Mouse (Mus musculus) kidney, embryonic 15.5 days (tissue): ENCODE results near the gene Fbxl5. TPM values are rescaled to one million over a fixed set of nuclear protein-coding genes. Genes with fewer than 3 reads are reported as not detected.
A peak's percentile ranks its signal among the peaks of the same experiment; 100 is the strongest.

Source experiments
- ATAC-seq: fragments of 200-750 bp; cut with Nextera tagmentation; replicated peaks from 2 replicates; pipeline ENCODE4 v1.8.0; 2017; ENCODE audit warnings: moderate TSS enrichment; ENCODE audit not compliant: low FRiP score
- H3K27ac ChIP-seq: fragments of 300-500 bp; sonication (generic); 2 replicates; pipeline ENCODE4 v1.5.1; 2015; ENCODE audit warnings: mild to moderate bottlenecking, inconsistent platforms
- H3K27me3 ChIP-seq: fragments of 300-500 bp; sonication (generic); 2 replicates; pipeline ENCODE4 v1.6.1; 2015; ENCODE audit warnings: inconsistent platforms
- H3K36me3 ChIP-seq: fragments of 300-500 bp; sonication (generic); 2 replicates; pipeline ENCODE4 v1.6.1; 2015; ENCODE audit warnings: inconsistent platforms
- H3K4me1 ChIP-seq: fragments of 300-500 bp; sonication (generic); 2 replicates; pipeline ENCODE4 v1.6.1; 2015; ENCODE audit warnings: inconsistent platforms
- H3K4me2 ChIP-seq: fragments of 300-500 bp; sonication (generic); 2 replicates; pipeline ENCODE4 v1.6.1; 2015; ENCODE audit warnings: moderate library complexity, mild to moderate bottlenecking, inconsistent platforms
- H3K4me3 ChIP-seq: fragments of 300-500 bp; sonication (generic); replicated peaks from 2 replicates; pipeline ENCODE4 v1.5.1; 2015; ENCODE audit warnings: mild to moderate bottlenecking, inconsistent platforms
- H3K9ac ChIP-seq: fragments of 300-500 bp; sonication (generic); 2 replicates; pipeline ENCODE4 v1.6.1; 2015; ENCODE audit warnings: mild to moderate bottlenecking, inconsistent platforms
- H3K9me3 ChIP-seq: fragments of 300-500 bp; sonication (generic); replicated peaks from 2 replicates; pipeline ENCODE4 v1.6.1; 2016; ENCODE audit warnings: inconsistent platforms
- WGBS: fragments of 180-500 bp; shearing (Covaris S2); methylation state at CpG from one replicate; pipeline ENCODE4 v1.1.7; 2015; ENCODE audit warnings: mixed read lengths; 5-methylcytosine and 5-hydroxymethylcytosine counted together
- polyA plus RNA-seq: library from polyadenylated mRNA; unstranded; fragments of >200 nt; fragmentation: Nextera tagmentation; extraction: Ambion mirVana; gene quantifications from 2 replicates; pipeline ENCODE4 v1.2.1, GENCODE M21; 2015

Fbxl5 gene
- polyA plus RNA-seq, 1 experiment from 2014 or later = 54.8 TPM

DNA sequence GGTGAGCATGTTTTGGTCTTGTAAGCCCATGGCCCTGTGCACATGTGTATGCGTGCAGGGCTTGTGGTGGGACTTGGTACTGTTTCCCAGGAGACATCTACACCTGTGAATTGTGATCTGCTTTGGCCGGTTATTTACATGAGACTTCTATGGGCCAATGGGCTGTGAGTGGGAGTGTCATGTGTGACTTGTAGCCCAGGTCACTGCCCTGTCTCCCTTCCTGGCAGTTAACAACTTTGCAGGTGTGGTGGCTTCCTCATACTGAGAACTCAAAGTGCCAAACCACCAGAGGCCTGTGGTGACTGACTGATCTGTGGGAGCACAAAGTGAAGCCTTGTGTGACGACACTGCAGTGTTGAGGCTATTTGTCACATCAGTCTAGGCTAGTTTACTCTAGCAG is 3.1 kb upstream of the Fbxl5 start:
- Histone ChIP-seq H3K4me2 (no peak overlapping the region), H3K9me3 (no peaks in the 10 kb centered on the region), H3K4me3 (no peak overlapping the region), H3K27me3 (no peaks in the 10 kb centered on the region), H3K4me1 (no peaks in the 10 kb centered on the region), H3K36me3 (no peaks in the 10 kb centered on the region), H3K27ac (no peak overlapping the region), H3K9ac (no peak overlapping the region)
- ATAC-seq = 0 out of 2 replicates have a peak, but pooled peaks have one; percentile 29
- 64% methylated on average over 3 of the region's 3 CpGs for WGBS

GRCm38 (mm10) chr5:43822824-43823223 is 1.4 kb upstream of the Fbxl5 start:
- no peak for ATAC-seq
- no peak overlapping the region for H3K27ac ChIP-seq
- no peaks in the 10 kb centered on the region for H3K36me3 ChIP-seq
- H3K4me3 ChIP-seq = no peak overlapping the region
- WGBS = 82% methylated on average over 3 of the region's 3 CpGs
- H3K9me3 ChIP-seq = no peaks in the 10 kb centered on the region
- no peak overlapping the region for H3K4me2 ChIP-seq
- H3K4me1 ChIP-seq = peaks cover 7% of the 10 kb centered on the region
- H3K27me3 ChIP-seq = no peaks in the 10 kb centered on the region
- no peak overlapping the region for H3K9ac ChIP-seq

DNA sequence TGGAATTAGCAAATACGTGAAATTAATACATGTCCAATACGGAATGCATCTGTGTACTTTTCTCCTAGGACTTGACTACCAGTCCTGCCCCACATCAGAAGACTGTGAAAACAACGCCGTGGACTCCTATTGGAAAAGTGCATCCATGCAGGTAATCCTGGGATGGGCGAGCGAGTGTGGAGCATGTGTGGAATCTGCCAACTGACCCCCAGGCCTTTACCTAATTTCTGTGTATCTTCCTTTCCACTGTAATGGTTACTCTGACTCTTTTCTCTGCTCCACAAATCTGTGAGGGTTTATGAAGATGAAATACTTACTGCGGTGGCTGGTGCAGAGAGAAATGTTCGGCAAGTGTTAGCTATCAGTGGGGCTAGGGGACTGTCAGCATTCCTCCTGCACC is 761 bp upstream of the Fbxl5 start:
- Histone ChIP-seq H3K4me2 (no peak overlapping the region), H3K27me3 (no peaks in the 10 kb centered on the region), H3K4me1 (peaks cover 7% of the 10 kb centered on the region), H3K27ac (no peak overlapping the region), H3K9ac (no peak overlapping the region), H3K4me3 (no peak overlapping the region), H3K9me3 (no peaks in the 10 kb centered on the region), H3K36me3 (no peaks in the 10 kb centered on the region)
- no peak for ATAC-seq
- WGBS = 83% methylated on average over 8 of the region's 8 CpGs

DNA sequence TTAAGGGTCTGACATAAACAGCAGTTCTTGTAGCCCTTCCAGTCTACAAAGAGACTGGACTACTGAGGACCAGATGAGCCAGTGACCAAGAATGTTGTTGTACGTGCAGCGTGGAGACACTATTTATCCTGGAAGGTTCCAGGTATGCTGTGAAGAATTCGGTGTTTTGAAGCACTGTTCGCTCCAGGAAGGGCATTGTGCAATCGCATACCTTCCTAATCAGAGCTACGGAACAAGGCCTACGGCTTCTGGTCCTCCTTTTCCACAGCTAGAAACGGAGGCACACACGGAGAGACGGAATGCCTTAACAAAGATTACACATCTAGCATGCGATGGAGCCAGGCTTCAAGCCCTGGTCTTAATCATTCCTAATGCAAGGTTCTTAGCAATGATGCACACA is 653 bp downstream of the Fbxl5 start:
- no peak overlapping the region for H3K9ac ChIP-seq
- no peak overlapping the region for H3K27ac ChIP-seq
- no peaks in the 10 kb centered on the region for H3K9me3 ChIP-seq
- H3K36me3 ChIP-seq = no peaks in the 10 kb centered on the region
- no peak overlapping the region for H3K4me2 ChIP-seq
- H3K4me3 ChIP-seq = no peak overlapping the region
- no peak for ATAC-seq
- 89% methylated on average over 11 of the region's 11 CpGs for WGBS
- no peaks in the 10 kb centered on the region for H3K27me3 ChIP-seq
- peaks cover 7% of the 10 kb centered on the region for H3K4me1 ChIP-seq

GRCm38 (mm10) chr5:43818695-43819094 is 2.7 kb downstream of the Fbxl5 start, which contains the start of gene Bst1:
Bst1 (plus strand) TSS chr5:43818885.
- Histone ChIP-seq H3K27me3 (no peaks in the 10 kb centered on the region), H3K4me2 (0 out of 2 replicates have a peak within 1 kb of the TSS, but pooled peaks have one; percentile 25), H3K36me3 (no peaks in the 10 kb centered on the region), H3K9ac (no peak within 1 kb of the TSS), H3K4me1 (peaks cover 7% of the 10 kb centered on the region), H3K4me3 (no peak within 1 kb of the TSS), H3K9me3 (no peaks in the 10 kb centered on the region), H3K27ac (no peak within 1 kb of the TSS)
- WGBS = 43% methylated on average over 12 of the region's 12 CpGs
- peak; percentile 54; the same call in 1 of the 2 replicates for ATAC-seq

GRCm38 (mm10) chr5:43815769-43816168 is 5.7 kb downstream of the Fbxl5 start:
- WGBS = 62% methylated on average over 1 of the region's 1 CpGs
- Histone ChIP-seq H3K27ac (no peak overlapping the region), H3K27me3 (no peaks in the 10 kb centered on the region), H3K4me2 (no peak overlapping the region), H3K4me3 (no peak overlapping the region), H3K4me1 (peaks cover 7% of the 10 kb centered on the region), H3K9ac (no peak overlapping the region), H3K36me3 (no peaks in the 10 kb centered on the region), H3K9me3 (no peaks in the 10 kb centered on the region)
- no peak for ATAC-seq

GRCm38 (mm10) chr5:43814536-43814935 is 6.9 kb downstream of the Fbxl5 start:
- no peak for ATAC-seq
- no peak overlapping the region for H3K4me2 ChIP-seq
- H3K4me3 ChIP-seq = no peak overlapping the region
- no peaks in the 10 kb centered on the region for H3K9me3 ChIP-seq
- no peak overlapping the region for H3K27ac ChIP-seq
- H3K4me1 ChIP-seq = peaks cover 7% of the 10 kb centered on the region
- no peaks in the 10 kb centered on the region for H3K36me3 ChIP-seq
- 87% methylated on average over 2 of the region's 2 CpGs for WGBS
- no peaks in the 10 kb centered on the region for H3K27me3 ChIP-seq
- no peak overlapping the region for H3K9ac ChIP-seq

GRCm38 (mm10) chr5:43810427-43811062 is 10.9 kb downstream of the Fbxl5 start:
- Histone ChIP-seq H3K27ac (no peak overlapping the region), H3K36me3 (no peaks in the 10 kb centered on the region), H3K4me2 (no peak overlapping the region), H3K9me3 (no peaks in the 10 kb centered on the region), H3K27me3 (no peaks in the 10 kb centered on the region), H3K4me1 (peaks cover 4% of the 10 kb centered on the region; the same call in 1 of the 2 replicates), H3K4me3 (no peak overlapping the region), H3K9ac (no peak overlapping the region)
- ATAC-seq = no peak
- 90% methylated on average over 1 of the region's 1 CpGs for WGBS

GRCm38 (mm10) chr5:43807744-43808696 is 13.4 kb downstream of the Fbxl5 start:
- H3K4me2 ChIP-seq = peak overlapping the region; percentile 88
- H3K9me3 ChIP-seq = no peaks in the 10 kb centered on the region
- no peaks in the 10 kb centered on the region for H3K36me3 ChIP-seq
- peak overlapping the region; percentile 72 for H3K9ac ChIP-seq
- peak; percentile 96 for ATAC-seq
- 4% methylated on average over 48 of the region's 48 CpGs for WGBS
- peak overlapping the region; percentile 81 for H3K27ac ChIP-seq
- no peaks in the 10 kb centered on the region for H3K27me3 ChIP-seq
- H3K4me3 ChIP-seq = peak overlapping the region; percentile 56
- H3K4me1 ChIP-seq = peaks cover 4% of the 10 kb centered on the region; the same call in 1 of the 2 replicates

DNA sequence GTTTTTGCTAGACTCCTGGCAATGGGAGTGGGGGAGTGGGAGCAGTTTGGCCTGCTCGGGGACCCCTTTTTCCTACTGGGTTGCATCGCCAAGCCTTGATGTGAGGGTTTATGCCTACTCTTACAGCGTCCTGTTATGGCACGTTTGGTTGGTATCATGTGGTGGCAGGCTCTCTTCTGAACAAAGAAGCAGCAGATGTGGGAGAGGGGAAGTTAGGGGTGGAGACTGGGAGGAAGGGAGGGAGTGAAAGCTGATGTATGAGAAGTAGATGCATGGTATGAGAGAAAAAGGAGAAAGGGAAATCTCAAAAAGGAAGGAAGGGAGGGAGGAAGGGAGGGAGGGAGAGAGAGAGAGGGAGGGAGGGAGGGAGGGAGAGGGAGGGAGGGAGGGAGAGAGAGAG is 14.5 kb downstream of the Fbxl5 start:
- 83% methylated on average over 4 of the region's 4 CpGs for WGBS

GRCm38 (mm10) chr5:43806340-43806739 is 15.1 kb downstream of the Fbxl5 start:
- H3K4me3 ChIP-seq = no peak overlapping the region
- H3K27ac ChIP-seq = no peak overlapping the region
- no peak overlapping the region for H3K4me2 ChIP-seq
- 94% methylated on average over 7 of the region's 7 CpGs for WGBS
- H3K9ac ChIP-seq = no peak overlapping the region
- no peaks in the 10 kb centered on the region for H3K9me3 ChIP-seq
- H3K27me3 ChIP-seq = no peaks in the 10 kb centered on the region
- peaks cover 4% of the 10 kb centered on the region; the same call in 1 of the 2 replicates for H3K4me1 ChIP-seq
- H3K36me3 ChIP-seq = no peaks in the 10 kb centered on the region
- no peak for ATAC-seq

More for the DNA sequence above, 14.5 kb downstream of the Fbxl5 start:
- Histone ChIP-seq H3K27me3 (no peaks in the 10 kb centered on the region), H3K9ac (no peak overlapping the region), H3K4me2 (no peak overlapping the region), H3K4me1 (peaks cover 4% of the 10 kb centered on the region; the same call in 1 of the 2 replicates), H3K4me3 (no peak overlapping the region), H3K27ac (no peak overlapping the region), H3K36me3 (no peaks in the 10 kb centered on the region), H3K9me3 (no peaks in the 10 kb centered on the region)
- ATAC-seq = no peak

DNA sequence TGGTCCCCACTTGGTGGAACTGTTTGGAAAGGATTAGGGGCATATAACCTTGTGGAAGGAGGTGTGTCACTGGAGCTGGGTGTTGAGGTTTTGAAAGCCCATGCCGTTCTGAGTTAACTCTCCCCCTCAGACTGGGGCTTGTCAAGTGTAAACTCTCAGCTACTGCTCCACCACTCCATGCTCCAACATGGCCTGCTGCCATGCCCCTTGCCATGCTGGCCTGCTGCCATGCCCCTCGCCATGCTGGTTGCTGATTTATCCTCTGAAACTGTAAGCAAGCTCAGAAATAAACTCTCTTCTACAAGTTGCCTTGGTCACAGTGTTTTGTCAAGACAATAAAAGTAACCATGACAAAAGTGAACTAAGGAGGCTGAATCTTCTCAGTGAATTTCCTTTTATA is 16.0 kb downstream of the Fbxl5 start:
- H3K9me3 ChIP-seq = no peaks in the 10 kb centered on the region
- no peak overlapping the region for H3K9ac ChIP-seq
- no peaks in the 10 kb centered on the region for H3K27me3 ChIP-seq
- WGBS = 86% methylated on average over 2 of the region's 2 CpGs
- ATAC-seq = no peak
- no peak overlapping the region for H3K27ac ChIP-seq
- no peaks in the 10 kb centered on the region for H3K36me3 ChIP-seq
- H3K4me1 ChIP-seq = peaks cover 4% of the 10 kb centered on the region; the same call in 1 of the 2 replicates
- H3K4me3 ChIP-seq = no peak overlapping the region
- H3K4me2 ChIP-seq = no peak overlapping the region
